Mouse (Mus musculus) heart, embryonic 10.5 days (tissue): Measurements from ENCODE around the gene Foxf1. TPM values are rescaled to one million over a fixed set of nuclear protein-coding genes. Genes with fewer than 3 reads are reported as not detected.

Experiments used
- DNase-seq: peaks from one replicate; pipeline ENCODE4 v3.0.0-alpha.2; 2017; ENCODE audit warnings: low spot score
- H3K27ac ChIP-seq: fragments of 300-500 bp; sonication (generic); 2 replicates; pipeline ENCODE4 v1.5.1; 2016; ENCODE audit warnings: mild to moderate bottlenecking
- H3K27me3 ChIP-seq: fragments of 300-500 bp; sonication (generic); 2 replicates; pipeline ENCODE4 v1.6.1; 2016; ENCODE audit warnings: mild to moderate bottlenecking; ENCODE audit not compliant: poor library complexity, insufficient read depth, severe bottlenecking
- H3K36me3 ChIP-seq: fragments of 300-500 bp; sonication (generic); 2 replicates; pipeline ENCODE4 v1.6.1; 2016; ENCODE audit warnings: mild to moderate bottlenecking, moderate library complexity
- H3K4me1 ChIP-seq: fragments of 300-500 bp; sonication (generic); 2 replicates; pipeline ENCODE4 v1.6.1; 2016; ENCODE audit warnings: mild to moderate bottlenecking
- H3K4me3 ChIP-seq: fragments of 300-500 bp; sonication (generic); 2 replicates; pipeline ENCODE4 v1.5.1; 2016; ENCODE audit warnings: mild to moderate bottlenecking, moderate library complexity
- H3K9me3 ChIP-seq: fragments of 300-500 bp; sonication (generic); 2 replicates; pipeline ENCODE4 v1.6.1; 2016; ENCODE audit warnings: mild to moderate bottlenecking, moderate library complexity
- WGBS: fragments of 180-500 bp; shearing (Covaris S2); methylation state at CpG from one replicate; pipeline ENCODE4 v1.1.7; 2016; 5-methylcytosine and 5-hydroxymethylcytosine counted together
- polyA plus RNA-seq: library from polyadenylated mRNA; unstranded; fragments of >200 nt; fragmentation: Nextera tagmentation; extraction: Ambion mirVana; gene quantifications from 2 replicates; pipeline ENCODE4 v1.2.1, GENCODE M21; 2016

The Foxf1 gene
- polyA plus RNA-seq, 1 experiment from 2014 or later, result 41.3 TPM

GRCm38 (mm10) chr8:121074108-121074847, 9.9 kb upstream of the Foxf1 start:
- Histone ChIP-seq H3K27ac (peak overlapping the region; percentile 31; the same call in 1 of the 2 replicates), H3K4me1 (peaks cover 41% of the 10 kb centered on the region), H3K27me3 (peaks cover 99% of the 10 kb centered on the region), H3K9me3 (no peaks in the 10 kb centered on the region), H3K36me3 (no peaks in the 10 kb centered on the region), H3K4me3 (peak overlapping the region; percentile 47)
- 2% methylated on average over 15 of the region's 15 CpGs for WGBS
- DNase-seq, result no peak

GRCm38 (mm10) chr8:121074848-121075145, 9.4 kb upstream of the Foxf1 start:
- Histone ChIP-seq H3K9me3 (no peaks in the 10 kb centered on the region), H3K4me3 (no peak overlapping the region), H3K36me3 (no peaks in the 10 kb centered on the region), H3K27me3 (peaks cover 99% of the 10 kb centered on the region), H3K27ac (peak overlapping the region; percentile 31; the same call in 1 of the 2 replicates), H3K4me1 (peaks cover 41% of the 10 kb centered on the region)
- DNase-seq, result no peak
- under 1% methylated on average over 10 of the region's 10 CpGs for WGBS

GRCm38 (mm10) chr8:121075936-121076335, 8.2 kb upstream of the Foxf1 start:
- H3K36me3 ChIP-seq, result no peaks in the 10 kb centered on the region
- H3K9me3 ChIP-seq, result no peaks in the 10 kb centered on the region
- peak overlapping the region; percentile 39; the same call in 1 of the 2 replicates for H3K27ac ChIP-seq
- H3K4me3 ChIP-seq, result no peak overlapping the region
- H3K27me3 ChIP-seq, result peaks cover 99% of the 10 kb centered on the region
- WGBS, result 2% methylated on average over 13 of the region's 13 CpGs
- peaks cover 39% of the 10 kb centered on the region for H3K4me1 ChIP-seq
- DNase-seq, result no peak

GRCm38 (mm10) chr8:121076555-121076954, 7.6 kb upstream of the Foxf1 start:
- peaks cover 99% of the 10 kb centered on the region for H3K27me3 ChIP-seq
- no peaks in the 10 kb centered on the region for H3K9me3 ChIP-seq
- H3K4me3 ChIP-seq, result no peak overlapping the region
- H3K36me3 ChIP-seq, result no peaks in the 10 kb centered on the region
- WGBS, result 7% methylated on average over 7 of the region's 7 CpGs
- H3K27ac ChIP-seq, result no peak overlapping the region
- peaks cover 34% of the 10 kb centered on the region for H3K4me1 ChIP-seq
- DNase-seq, result no peak

GRCm38 (mm10) chr8:121078721-121079120, 5.5 kb upstream of the Foxf1 start:
- Histone ChIP-seq H3K36me3 (no peaks in the 10 kb centered on the region), H3K9me3 (no peaks in the 10 kb centered on the region), H3K27me3 (peaks cover 99% of the 10 kb centered on the region), H3K27ac (no peak overlapping the region), H3K4me3 (no peak overlapping the region), H3K4me1 (peaks cover 34% of the 10 kb centered on the region)
- WGBS, result 3% methylated on average over 14 of the region's 14 CpGs
- DNase-seq, result no peak

- 3% methylated on average over 7 of the region's 7 CpGs for WGBS
- no peak for DNase-seq
- Histone ChIP-seq H3K27me3 (peaks cover 99% of the 10 kb centered on the region), H3K36me3 (no peaks in the 10 kb centered on the region), H3K27ac (no peak overlapping the region), H3K4me1 (peaks cover 34% of the 10 kb centered on the region), H3K4me3 (no peak overlapping the region), H3K9me3 (no peaks in the 10 kb centered on the region)
Observed at GRCm38 (mm10) chr8:121079201-121079600, 5.0 kb upstream of the Foxf1 start.

- H3K36me3 ChIP-seq, result no peaks in the 10 kb centered on the region
- H3K27me3 ChIP-seq, result peaks cover 99% of the 10 kb centered on the region
- H3K27ac ChIP-seq, result peak overlapping the region; percentile 74; the same call in 1 of the 2 replicates
- no peaks in the 10 kb centered on the region for H3K9me3 ChIP-seq
- 1% methylated on average over 12 of the region's 12 CpGs for WGBS
- H3K4me1 ChIP-seq, result peaks cover 36% of the 10 kb centered on the region
- DNase-seq, result no peak
- H3K4me3 ChIP-seq, result peak overlapping the region; percentile 8; the same call in 1 of the 2 replicates
Observed at GRCm38 (mm10) chr8:121079944-121080343, 4.2 kb upstream of the Foxf1 start.

GRCm38 (mm10) chr8:121080361-121081090, 3.7 kb upstream of the Foxf1 start:
- H3K27ac ChIP-seq, result peak overlapping the region; percentile 74
- H3K4me1 ChIP-seq, result peaks cover 40% of the 10 kb centered on the region
- no peaks in the 10 kb centered on the region for H3K9me3 ChIP-seq
- no peaks in the 10 kb centered on the region for H3K36me3 ChIP-seq
- H3K27me3 ChIP-seq, result peaks cover 99% of the 10 kb centered on the region
- WGBS, result under 1% methylated on average over 49 of the region's 49 CpGs
- DNase-seq, result no peak
- peak overlapping the region; percentile 80 for H3K4me3 ChIP-seq

- DNase-seq, result no peak
- H3K27ac ChIP-seq, result peak overlapping the region; percentile 74; the same call in 1 of the 2 replicates
- H3K36me3 ChIP-seq, result no peaks in the 10 kb centered on the region; the same call in 1 of the 2 replicates
- whole genome bisulfite sequencing, result 3% methylated on average over 7 of the region's 7 CpGs
- peak overlapping the region; percentile 80; the same call in 1 of the 2 replicates for H3K4me3 ChIP-seq
- no peaks in the 10 kb centered on the region for H3K9me3 ChIP-seq
- peaks cover 40% of the 10 kb centered on the region for H3K4me1 ChIP-seq
- H3K27me3 ChIP-seq, result peaks cover 99% of the 10 kb centered on the region
Observed at GRCm38 (mm10) chr8:121081398-121081797, 2.8 kb upstream of the Foxf1 start.

- H3K9me3 ChIP-seq, result no peaks in the 10 kb centered on the region
- under 1% methylated on average over 56 of the region's 57 CpGs for WGBS
- no peak for DNase-seq
- H3K27ac ChIP-seq, result peak overlapping the region; percentile 82
- H3K27me3 ChIP-seq, result peaks cover 99% of the 10 kb centered on the region
- H3K36me3 ChIP-seq, result no peaks in the 10 kb centered on the region; the same call in 1 of the 2 replicates
- peaks cover 40% of the 10 kb centered on the region for H3K4me1 ChIP-seq
- peak overlapping the region; percentile 80 for H3K4me3 ChIP-seq
Observed at GRCm38 (mm10) chr8:121082218-121083092, 1.7 kb upstream of the Foxf1 start.

GRCm38 (mm10) chr8:121083093-121083935, 872 bp upstream of the Foxf1 start:
- under 1% methylated on average over 88 of the region's 89 CpGs for WGBS
- Histone ChIP-seq H3K27me3 (peaks cover 98% of the 10 kb centered on the region), H3K9me3 (no peaks in the 10 kb centered on the region), H3K36me3 (no peaks in the 10 kb centered on the region; the same call in 1 of the 2 replicates), H3K4me1 (peaks cover 40% of the 10 kb centered on the region), H3K27ac (peak overlapping the region; percentile 82), H3K4me3 (peak overlapping the region; percentile 80)
- no peak for DNase-seq

- peak overlapping the region; percentile 82 for H3K27ac ChIP-seq
- under 1% methylated on average over 16 of the region's 27 CpGs for WGBS
Observed at GRCm38 (mm10) chr8:121083936-121084209, 313 bp upstream of the Foxf1 start.

More at GRCm38 (mm10) chr8:121083936-121084209, 313 bp upstream of the Foxf1 start:
- H3K27me3 ChIP-seq, result peaks cover 98% of the 10 kb centered on the region
- no peaks in the 10 kb centered on the region; the same call in 1 of the 2 replicates for H3K36me3 ChIP-seq
- DNase-seq, result no peak
- H3K4me3 ChIP-seq, result peak overlapping the region; percentile 80
- peaks cover 40% of the 10 kb centered on the region for H3K4me1 ChIP-seq
- no peaks in the 10 kb centered on the region for H3K9me3 ChIP-seq
